Mouse (Mus musculus) urinary bladder, adult 2 months (tissue): ENCODE data around the gene Sorcs2. TPM values are rescaled to one million over a fixed set of nuclear protein-coding genes. Genes with fewer than 3 reads are reported as not detected.
"Not testable (repeated sequence)": the region's sequence is repeated elsewhere in the genome, so short reads cannot be mapped to it uniquely, and the experiment has no call there.

Source experiments
- DNase-seq: peaks from one replicate; pipeline ENCODE4 v3.0.0; 2022; ENCODE audit warnings: low spot score
- polyA plus RNA-seq: library from polyadenylated mRNA; depleted of rRNA; stranded (reverse); fragments of >200 nt; gene quantifications from 2 replicates; pipeline ENCODE4 v1.2.3, GENCODE M21; 2012

Sorcs2 gene
- polyA plus RNA-seq, 1 experiment: 15.8 TPM

DNA sequence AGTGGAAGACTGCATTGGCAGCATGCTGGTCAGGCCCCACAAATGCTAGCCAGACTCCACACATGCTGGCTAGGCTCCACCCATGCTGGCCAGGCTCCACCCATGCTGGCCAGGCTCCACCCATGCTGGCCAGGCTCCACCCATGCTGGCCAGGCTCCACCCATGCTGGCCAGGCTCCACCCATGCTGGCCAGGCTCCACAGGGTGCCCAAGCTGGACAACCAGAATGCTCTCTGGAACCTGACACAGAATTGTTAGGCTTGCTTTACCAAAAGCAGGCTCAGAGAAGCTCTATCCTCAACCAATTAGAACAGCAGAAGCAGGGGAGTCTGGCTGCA is 7.4 kb downstream of the Sorcs2 start:
- not testable (repeated sequence) for DNase-seq

DNA sequence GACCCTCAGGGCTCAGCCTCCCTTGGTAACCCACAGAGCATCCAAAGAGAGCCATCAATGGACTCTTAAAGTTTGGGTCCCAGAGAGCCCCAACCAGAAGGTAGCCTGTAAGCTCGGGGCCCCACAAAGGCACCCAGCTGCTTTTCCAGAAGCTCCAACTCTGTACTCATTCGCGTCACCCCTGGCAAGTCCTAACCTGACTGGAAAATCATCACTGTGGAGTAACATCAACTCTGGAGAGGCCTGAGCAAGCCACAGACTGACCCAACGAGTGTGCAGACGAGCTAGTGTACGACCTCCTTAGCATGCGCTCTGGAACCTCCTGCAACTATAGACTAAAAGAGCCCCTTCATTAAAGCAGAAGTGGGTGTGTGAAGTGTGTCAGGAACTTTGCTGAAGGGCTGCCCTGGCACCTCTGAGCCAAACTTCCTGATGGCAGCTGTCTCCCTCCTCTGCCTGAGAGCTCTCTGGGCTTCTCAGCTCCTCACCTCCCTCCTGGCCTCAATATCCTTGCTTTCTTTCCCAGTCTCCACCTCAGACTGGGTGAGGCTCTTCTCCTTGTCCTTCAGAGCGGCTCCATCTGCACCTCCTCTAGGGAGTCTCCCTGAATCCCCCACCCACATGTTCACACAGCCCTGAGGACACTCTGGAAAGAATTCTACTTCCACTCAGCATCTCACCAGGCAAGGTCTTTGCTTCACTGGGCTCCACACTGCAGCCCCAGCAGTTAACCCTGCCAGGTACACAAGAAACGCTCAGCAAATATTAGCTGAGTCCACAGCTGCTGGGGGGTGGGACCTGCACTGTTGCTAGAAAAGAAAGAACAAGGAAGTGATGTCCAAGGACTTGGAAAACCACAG is 8.0 kb downstream of the Sorcs2 start:
- no peak for DNase-seq

- DNase-seq: no peak
These were observed 12.9 kb downstream of the Sorcs2 start for GRCm38 (mm10) chr5:36385062-36385461.

GRCm38 (mm10) chr5:36383431-36383830 is 14.5 kb downstream of the Sorcs2 start:
- no peak for DNase-seq

DNA sequence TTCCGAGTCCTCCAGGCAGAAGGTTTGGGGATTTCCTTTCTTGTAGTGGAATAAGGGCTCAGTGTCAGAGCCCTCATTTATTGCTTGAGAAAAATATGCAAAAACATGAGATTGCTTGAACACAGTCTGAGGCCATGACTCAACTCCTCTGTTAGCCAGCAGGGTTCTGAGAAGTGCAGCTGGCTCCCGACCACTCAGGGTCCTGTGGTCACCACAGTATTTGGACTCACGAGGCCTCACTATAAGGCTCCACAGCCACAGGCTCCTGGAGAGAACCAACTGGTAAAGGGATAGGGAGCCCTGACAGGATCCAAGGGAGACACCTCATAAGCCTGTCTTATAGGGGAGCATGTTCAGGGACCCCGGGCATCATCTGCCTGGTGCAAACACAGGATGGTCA is 15.2 kb downstream of the Sorcs2 start:
- DNase-seq: no peak

DNA sequence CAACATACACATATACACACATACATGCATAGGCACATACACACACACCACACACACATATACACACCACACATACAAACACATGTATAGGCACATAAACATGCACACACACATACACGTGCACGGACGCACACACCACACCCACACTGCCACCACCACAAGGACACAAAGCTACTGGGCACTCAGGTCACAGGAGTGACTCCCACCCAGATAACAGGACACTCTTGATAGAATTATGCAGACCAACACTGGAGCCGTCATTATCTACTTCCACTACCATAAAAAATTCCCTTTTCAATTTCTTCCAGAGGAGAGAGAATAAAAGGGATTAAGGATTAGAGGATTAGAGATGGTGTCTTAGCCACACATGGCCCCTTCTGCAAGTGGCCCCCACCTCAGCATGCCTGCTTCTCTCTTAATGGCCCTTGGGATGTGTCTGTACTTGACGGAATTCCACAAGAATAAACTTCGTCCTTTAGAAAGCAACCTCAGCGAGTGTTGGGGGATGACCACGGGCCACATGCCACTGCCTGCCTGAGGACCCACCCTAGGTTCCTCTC is 15.7 kb downstream of the Sorcs2 start:
- DNase-seq: no peak

- no peak for DNase-seq
These were observed 17.9 kb downstream of the Sorcs2 start for GRCm38 (mm10) chr5:36379938-36380511.

DNA sequence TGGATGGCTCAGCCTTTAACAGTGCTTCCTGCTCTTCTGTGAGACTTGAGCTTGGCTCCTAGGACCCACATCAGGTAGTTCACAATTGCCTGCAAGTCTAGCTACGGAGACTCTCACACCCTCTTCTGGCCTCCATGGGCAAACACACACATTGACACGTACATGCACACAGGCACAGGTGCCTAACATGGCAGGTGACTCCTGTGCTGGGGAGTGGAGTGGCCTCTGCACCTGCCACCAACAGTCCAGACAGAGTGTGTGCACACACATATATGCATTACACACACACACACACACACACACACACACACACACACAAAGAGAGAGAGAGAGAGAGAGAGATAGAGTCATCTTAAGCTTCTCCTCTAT is 19.6 kb downstream of the Sorcs2 start:
- no peak for DNase-seq

- DNase-seq: no peak
These were observed 20.2 kb downstream of the Sorcs2 start for GRCm38 (mm10) chr5:36377456-36378369.

DNA sequence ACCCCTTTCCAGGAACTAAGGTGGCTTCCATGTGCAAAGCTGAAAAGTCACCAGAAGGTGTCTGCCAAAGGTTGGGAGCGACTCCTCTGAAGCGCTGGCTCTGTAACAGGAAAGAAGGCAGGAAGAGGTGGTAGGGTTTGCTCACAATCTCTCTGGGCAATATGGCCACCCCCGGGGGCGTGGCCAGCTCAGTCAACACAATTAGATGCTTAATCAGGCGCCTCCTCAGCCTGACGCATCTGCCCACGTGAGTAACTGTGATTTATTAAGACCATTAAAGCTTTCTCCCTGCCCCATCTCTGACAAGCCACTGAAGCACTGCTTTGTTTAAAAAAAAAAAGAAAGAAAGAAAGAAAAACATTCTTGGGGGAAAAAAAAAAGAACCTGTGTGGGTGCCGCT is 22.1 kb downstream of the Sorcs2 start:
- DNase-seq: no peak

GRCm38 (mm10) chr5:36374221-36375050 is 23.5 kb downstream of the Sorcs2 start:
- DNase-seq: no peak

DNA sequence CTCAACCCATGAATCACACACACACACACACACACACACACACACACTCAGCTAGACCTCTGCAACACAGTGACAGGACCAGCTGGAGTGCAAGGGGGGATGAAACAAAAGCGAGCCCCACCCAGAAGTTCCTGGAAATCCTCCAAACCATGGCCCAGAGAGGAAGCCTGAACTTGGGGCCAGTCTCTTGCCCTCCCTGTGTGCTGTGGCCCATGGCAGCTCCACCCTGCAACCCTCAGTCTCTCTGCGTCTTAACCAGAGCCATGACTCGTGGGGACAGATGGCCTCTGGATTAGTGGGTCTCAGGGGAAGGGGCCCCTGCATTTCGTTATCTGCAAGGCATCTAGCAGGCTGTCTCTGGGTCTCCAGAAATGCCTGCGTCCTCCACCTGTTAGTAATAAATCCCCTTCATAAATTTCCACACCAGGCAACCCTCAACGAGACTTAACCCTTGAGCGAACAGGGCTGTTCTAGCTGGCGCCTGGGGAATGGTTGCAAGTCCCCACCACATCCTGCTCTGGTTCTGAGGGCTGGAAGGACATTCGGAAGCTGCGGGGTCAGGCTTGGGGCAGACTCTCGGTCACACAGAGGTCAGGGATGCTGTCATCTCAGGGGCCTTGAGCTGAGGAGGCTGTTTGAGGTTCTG is 24.6 kb downstream of the Sorcs2 start:
- no peak for DNase-seq

DNA sequence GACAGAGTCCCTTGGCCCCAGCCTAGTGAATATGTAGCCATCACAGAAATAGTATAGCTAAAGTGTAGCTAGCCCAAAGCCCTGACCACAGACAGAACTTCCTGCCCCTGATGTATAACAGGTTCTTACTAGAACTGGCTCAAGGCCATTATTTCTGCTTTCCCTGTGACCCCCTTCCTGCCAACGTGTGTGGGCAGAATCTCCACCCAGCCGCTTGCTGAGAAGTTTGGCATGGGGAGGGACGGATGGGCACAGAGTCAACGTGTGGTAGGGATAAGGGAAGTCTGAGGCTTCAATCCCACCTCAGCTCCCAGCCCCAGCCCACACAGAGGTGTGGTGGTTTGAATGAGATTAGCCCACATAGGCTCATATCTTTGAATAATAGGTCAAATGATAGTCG is 26.2 kb downstream of the Sorcs2 start:
- DNase-seq: no peak

- no peak for DNase-seq
These were observed 28.7 kb downstream of the Sorcs2 start for GRCm38 (mm10) chr5:36369261-36369684.

- no peak for DNase-seq
These were observed 29.3 kb downstream of the Sorcs2 start for GRCm38 (mm10) chr5:36368511-36369135.

DNA sequence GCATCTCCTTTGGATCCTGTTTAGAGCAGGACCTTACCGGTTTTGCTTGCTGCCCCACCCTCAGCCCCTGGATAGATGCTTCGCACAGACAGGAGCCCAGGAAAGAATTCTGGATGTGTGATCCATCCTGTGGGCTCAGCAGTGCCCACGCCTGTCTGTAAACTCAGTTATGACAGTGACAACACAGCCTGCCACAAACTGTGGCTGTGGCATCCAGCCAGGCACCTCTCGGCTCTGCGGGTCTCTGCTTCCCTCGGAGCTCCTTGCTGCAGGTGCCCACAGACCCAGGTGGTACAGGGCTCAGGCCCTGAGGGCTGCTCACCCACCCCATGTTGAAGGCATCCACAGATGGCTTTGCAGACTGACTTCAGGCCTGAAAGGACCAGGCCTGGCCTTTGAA is 30.0 kb downstream of the Sorcs2 start:
- no peak for DNase-seq

DNA sequence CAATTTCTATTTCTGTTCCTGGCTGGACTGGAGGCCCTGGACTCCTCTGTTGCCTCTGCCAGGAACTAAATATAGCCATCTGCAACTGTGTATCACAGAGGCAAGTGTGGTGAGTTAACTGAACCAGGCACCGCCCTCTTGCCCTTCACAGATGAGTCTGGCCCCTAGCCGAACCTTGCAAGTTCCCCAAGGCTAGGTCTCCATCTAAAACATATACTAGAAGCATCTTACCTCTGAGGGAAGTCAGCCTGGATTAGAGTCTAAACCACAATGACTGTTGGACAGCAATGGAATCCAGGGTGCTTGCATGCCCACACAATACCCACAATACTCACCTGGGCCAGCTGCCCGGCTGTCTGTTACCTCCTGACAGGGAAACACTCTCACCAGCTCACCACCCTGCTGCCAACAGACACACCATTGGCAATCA is 30.7 kb downstream of the Sorcs2 start:
- DNase-seq: no peak

DNA sequence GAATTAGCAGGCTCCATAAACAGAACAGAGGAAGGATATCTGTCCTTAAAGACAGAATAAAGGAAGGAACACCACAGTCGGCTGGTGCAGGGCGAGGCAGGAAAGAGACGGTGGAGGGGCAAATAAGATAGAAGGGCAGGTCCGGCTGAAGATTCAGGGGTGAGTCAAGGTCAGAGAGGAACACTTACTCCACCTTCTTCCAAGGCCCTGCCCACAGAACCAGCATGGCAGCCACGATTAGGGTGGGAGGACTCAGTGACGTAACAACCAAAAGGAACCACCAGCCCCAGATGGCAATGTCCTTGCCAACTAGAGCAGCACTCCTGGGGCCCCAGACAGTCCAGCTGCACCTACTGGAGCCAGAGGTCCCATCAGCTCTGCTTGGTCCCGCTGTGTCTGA is 36.2 kb downstream of the Sorcs2 start:
- no peak for DNase-seq

DNA sequence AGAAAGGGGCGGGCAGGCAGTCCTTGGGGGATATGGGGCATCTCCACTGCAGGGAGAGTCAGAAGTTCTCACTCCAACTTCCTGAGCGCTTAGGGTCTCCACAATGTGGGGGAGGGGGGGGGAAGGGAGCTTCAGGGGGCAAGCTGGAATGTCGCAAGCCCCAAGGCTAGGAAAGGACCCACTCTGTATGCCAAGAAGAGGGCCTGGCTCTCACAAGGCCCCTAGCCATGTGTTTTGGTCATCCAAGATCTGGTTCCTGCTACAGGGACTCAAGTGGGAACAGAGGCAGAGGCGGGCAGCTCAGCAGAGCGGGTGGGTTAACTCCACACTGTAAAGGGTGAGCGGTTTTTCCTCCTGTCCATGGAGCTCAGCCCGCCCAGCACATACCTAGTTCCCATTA is 37.6 kb downstream of the Sorcs2 start:
- no peak for DNase-seq

DNA sequence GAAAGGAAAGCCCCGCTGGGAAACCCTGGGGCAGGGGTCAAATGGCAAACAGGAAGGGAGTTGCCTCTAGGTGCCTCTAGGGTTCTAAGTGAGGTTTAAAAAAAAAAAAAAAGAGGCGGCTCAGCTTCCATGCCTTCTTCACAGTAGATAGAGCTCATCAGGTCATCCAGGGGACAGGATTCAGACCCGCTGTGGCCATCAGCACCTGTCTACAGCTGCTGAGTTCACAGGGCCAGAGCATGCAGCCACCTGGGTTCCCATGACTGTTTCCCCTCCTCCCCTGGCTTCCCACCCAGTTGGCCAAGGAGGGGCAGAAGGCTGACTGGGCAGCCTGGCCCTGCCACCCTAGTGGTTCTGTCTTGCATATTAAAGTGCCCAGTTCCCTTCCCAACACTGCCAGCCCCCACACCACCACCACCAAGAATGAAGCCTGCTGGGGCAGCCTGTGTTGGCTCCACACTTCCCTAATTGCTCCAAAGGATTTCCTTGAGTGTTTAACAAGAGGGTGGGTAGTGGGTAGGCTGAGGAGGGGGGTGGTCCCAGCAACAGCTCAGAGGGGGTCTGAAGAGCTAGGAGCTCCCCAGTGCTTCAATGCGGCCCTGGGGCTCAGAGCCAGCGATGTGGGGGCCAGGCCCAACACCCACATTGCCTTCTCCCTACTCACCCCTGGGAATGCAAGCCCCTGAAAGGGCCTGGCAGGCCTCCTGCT is 38.2 kb downstream of the Sorcs2 start:
- DNase-seq: no peak
